Mouse (Mus musculus) adrenal gland, adult (tissue): ENCODE measurements around the gene Stra6.

ENCODE experiments used
- DNase-seq, 2 experiments: peaks; one replicate each; pipeline ENCODE4 v3.0.0; 2022 to 2023; ENCODE audit warnings: low spot score in 1 of 2; ENCODE audit not compliant: inconsistent age in 2 of 2

Gene Stra6

DNA sequence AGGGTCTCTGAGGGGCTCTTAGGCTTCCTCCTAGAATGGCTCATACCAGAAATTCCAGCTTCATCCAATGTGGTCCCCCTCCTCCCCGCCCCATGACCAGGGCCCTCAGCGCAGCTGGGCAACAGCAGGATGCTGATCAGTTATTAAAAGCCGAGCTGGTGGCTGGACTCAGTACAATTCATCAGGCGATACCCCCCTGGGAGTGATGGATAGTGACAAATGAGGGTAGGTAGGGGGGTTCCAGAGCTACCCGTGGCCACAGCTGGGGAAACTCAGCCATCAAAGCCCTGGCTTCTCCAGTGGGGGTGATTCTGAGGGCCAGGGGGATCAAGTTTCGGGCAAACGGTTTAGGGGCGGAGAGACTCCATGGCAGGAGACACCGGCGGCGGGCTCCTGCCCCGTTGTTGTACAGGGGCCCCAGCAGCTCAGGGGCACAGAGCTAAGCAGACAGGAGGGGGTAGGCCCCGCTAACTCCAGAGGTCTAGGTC lies 65.4 kb downstream of the Stra6 start:
- DNase-seq: no peak

DNA sequence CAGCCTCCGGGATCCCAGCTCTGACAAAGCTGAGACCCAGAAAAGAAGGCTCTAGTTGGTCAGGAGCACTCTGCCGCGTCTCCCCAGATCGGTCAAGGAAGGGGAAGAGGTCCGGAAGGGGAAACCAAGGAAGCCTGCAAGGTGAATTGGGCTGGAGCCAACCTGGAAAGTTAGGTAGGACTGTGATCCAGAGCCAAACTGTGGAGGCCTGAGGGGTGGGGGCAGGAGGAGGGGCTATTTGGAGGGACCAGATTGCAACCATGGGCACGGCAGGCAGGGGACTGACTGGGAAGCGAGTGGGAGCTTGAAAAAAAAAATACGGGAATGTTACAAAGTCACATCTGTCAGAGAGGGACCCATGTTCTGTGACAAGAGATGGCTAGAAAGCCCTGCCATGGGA lies 65.9 kb downstream of the Stra6 start:
- DNase-seq: no peak

DNA sequence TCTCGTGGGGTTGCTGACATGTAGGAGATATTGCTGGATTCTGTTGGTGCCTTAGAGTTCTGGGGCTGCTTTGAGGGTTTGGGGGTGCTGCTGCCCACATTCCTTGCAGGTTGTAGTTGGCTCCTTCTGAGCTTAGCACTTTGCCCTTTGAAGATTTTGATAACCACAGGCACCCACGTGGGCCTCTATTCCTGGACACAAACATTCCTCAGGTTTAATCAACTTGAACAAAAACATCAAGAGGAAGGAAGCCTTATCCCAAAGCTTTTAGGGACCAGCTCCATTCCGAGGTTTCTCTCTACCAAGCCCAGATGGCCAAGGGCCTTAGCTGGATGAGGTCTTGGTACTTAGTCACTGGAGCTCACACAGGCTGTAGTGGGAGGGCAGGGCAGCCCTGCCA lies 67.3 kb downstream of the Stra6 start:
- DNase-seq: no peak

DNA sequence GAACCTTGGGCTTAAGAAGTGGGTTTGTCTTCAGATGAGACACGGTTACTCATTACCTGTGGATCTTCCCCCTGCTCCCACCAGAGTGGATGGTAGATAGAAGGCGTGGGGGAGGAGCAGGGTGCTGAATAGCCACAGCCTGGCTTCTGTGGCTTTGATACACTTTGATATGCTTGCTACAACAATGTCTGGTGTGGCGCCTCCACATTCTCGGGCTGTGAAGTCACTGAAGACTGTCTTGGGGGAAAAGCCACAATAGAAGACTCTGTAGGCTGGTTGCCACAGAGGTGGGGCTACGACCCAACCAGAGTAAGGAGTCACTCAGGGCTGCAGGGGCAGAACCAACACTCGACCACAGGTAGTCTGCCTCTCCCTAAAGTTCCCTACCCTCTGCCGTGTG lies 68.1 kb downstream of the Stra6 start:
- DNase-seq: no peak

DNA sequence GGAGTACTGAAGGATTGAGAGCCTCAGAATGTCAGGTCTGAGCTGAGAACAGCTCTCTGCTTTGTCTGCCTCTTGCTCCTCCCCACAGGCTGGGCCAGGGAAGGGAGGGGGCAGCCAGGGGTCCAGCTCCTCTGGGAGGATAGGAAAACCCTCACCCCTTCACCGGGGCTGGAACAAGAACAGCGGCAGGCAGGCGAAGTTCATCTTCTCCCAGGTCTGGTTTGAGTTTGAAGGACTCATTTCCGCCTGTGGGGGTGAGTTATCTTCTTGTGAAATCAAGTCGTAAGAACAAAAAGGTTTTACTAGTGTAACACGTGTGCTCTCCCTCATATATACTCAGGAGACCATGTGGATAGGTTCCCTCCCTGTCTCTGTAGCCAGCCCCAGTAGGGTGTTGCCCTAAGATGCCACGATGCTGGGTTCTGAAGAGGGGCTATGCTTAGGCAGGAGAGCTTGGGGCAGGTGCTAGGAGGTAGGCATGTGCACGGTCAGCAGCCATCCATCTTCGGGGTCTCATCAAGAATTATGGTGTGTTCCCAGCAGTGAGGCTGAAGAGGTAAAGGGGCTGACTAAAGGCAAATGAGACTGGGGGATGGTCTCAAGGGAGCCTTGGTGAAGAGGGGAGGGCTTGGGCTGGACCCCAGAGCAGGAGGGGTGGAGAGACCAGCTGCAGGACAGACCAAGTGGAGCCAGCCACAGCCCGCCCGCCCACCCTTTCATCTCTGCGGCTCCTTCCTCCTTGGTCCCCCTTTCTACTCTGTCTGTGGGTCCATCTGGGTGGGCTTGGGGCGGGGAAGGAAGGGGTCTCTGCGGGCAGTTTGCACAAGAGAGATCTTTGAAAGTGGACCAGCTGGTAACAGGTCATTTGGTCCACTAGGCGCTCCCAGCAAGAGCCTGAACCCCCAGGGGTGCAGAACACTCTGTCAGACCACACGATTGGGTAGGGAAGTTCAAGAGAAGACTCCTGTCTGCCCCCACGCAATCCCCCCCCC lies 70.6 kb downstream of the Stra6 start:
- no peak for DNase-seq

DNA sequence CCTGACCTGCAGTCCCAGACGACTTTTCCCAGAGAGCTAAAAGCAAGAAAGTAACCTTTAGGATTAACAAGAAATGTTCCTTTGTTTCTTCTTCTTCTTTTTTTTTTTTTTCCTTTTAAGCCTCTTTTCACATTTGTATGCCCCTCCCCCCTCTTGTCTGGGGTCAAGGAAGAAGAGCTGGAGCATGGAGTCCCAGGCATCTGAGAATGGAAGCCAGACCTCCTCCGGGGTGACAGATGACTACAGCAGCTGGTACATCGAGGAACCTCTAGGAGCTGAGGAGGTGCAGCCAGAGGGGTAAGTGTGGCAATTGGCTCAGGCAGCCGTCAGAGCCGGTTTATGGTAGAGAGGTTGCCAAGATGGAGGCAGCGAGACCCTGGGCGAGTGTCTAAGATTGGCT lies 71.3 kb downstream of the Stra6 start:
- DNase-seq: no peak

DNA sequence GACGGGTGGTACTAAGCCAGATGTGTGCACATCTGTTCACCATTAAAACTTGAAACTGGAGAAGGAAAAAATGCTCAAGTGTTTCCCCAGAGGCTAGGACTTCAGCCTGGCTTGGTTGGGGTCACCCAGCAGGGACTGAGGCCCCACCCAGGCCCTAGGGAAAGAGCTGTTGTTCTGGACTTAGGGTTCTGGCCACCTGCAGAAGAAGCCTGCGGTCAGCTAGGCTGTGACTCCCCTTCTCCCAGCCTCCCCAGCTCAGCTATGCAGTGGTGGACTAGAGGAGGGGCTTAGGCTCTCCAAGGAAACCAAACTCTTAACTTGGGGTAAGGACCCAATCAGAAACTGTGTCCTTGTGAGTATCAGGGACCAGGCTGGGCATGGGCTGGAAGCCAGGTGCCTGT lies 72.3 kb downstream of the Stra6 start:
- no peak for DNase-seq

DNA sequence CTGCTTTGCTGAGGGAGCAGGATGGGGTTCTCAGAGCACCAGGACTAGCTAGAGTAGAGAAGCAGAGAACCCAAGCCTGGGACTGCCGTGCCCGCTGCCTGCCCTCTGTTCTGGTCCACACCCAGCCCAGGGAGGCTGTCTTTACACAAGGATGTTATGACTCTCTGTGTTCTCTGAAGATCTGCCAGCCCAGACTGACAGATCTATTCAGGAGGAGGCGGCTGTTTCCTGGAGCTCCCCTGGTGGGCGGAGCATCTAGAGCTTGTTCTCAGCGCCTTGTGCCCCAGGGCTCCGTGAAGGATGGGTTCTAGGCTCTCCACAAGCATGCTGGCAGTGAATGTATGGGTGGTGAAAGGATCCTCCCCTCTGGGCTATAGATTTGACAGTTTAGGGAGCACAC lies 76.4 kb downstream of the Stra6 start:
- DNase-seq: peak; percentile 46 to 66

DNA sequence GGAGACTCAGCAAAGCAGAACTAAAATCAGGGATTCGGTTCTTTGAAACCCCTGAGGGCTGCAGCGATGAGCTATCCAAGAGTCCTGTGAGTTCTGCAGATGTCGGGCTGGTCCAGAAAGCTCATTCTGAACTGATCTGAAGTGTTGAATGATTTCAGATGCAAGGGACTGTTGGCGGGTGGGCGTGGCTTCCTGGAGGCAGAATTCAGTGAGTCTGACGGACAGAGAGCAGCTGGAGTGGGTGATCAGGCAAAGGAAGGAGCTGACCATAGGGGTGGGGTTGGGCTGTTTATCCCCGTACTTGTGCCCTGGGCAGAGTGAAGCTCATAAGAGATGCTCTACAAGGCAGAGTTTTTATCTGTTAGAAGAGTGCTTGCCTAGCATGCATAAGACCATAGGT lies 79.8 kb downstream of the Stra6 start:
- DNase-seq: no peak

DNA sequence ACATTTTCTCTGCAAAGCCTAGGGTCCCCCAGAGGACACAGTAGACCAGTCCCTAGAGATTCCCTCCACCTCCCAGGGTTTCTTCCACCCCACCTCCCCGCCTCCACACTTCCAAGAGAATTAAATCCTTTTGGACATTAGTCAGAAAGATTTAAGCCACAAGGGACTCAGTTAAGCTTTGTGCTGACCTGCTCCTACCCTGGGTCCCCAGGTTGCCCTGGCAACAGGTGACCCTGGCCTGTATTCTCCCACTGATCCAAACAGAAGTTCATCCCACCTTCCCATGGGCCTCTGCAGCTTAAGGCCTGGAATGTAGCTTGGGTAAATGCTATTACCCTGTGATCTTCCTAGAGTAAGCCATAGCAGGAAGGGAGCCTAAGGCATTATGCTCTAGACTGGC lies 81.1 kb downstream of the Stra6 start:
- no peak for DNase-seq

DNA sequence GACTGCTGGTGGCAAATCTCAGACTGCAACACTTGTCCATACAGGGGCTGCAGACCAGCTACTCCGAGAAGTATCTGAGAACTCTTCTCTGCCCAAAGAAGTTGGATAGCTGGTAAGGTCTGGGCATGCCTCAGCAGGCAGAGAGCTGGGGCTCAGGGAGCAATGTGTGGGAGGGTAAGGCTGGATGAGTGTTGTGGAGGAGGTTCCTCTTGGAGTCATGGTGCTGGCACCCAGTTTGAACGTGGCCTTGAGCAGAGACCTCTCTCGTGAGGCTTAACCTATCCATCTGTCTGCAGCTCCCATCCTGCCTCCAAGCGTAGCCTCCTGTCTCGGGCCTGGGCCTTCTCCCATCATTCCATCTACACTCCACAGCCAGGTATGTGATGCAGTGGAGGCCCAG lies 81.8 kb downstream of the Stra6 start:
- peak in 1 of 2 experiments; percentile 46 for DNase-seq

DNA sequence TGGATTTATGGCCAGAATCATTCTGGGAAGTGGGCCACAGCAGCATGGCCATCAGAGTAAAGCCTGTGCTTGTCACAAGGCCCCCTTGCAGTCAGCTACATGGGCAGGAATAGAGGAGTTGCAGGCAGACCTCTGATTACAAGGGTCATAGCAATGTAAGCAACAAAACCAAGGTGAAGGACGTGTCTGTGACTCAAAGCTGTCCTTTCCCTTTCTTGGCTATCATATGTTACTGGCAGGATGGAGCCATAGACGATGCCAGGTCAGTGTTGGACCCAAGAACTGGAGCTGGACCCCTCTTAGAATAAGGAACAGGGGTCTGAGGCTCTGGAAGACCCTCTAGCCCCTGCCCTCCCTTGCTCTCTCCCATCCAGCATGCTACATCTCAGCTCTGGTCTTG lies 85.2 kb downstream of the Stra6 start:
- peak; percentile 44 to 82 for DNase-seq

DNA sequence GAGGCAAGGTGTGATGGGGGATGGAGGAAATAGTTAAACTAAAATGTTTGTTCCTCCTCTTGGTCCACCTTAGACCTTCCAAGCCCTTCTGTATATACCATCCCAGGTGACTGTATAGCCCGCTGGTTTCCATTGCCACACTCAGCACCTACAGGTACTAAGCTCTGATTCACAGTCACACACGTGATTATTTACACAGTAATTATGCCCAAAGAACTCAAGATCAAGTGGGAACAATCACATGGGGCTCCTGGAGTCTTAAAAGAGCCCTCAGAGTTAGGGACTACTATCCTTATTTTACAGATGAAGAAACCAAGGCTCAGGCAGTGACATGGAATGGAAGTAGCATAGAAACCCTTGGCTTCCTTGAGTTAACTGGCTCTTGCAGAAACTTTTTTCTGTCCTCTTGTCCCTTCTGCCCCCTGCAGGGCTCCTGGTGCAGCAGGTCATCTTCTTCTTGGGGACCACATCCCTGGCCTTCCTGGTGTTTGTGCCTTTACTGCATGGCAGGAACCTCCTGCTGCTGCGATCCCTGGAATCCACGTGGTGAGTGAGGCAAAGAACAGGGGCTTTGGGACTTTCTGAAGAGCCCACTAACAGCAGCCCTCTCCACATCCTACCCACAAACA lies 87.3 kb downstream of the Stra6 start:
- peak in 1 of 2 experiments; percentile 66 for DNase-seq

DNA sequence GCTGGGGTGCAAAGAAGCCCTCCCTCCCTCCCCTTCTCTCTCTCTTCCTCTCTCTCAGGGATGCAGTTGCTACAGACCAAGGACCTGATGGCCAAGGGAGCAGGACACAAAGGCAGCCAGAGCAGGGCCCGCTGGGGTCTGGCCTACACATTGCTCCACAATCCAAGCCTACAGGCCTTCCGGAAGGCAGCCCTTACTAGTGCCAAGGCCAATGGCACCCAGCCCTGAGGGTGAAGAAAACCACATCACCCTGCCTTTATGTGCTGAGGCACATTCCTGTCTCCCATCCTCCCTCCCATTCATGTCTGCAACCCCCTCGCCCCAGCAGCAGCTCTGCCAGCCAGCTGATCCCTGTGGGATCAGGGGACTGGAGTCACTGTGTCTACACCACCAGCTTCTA lies 89.5 kb downstream of the Stra6 start:
- no peak for DNase-seq

DNA sequence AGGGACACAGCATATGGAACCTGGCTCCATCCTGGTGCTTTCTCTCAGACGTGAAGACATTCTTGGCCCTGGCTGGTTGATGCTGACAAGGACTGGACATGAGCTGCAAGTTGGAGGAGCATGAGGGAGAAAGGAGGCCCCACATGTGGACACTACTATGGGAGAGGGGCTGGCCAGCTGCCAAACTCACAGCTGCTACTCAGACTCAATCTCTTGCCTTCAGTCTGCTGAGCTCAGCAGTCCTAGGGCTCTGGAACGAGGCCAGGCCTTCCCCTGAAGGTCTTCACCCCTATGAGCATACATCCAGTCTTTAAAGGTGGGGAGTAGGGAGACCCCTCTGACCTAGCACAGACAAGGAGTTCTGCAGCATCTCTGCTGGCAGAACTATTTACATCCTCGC lies 91.8 kb downstream of the Stra6 start:
- no peak for DNase-seq

DNA sequence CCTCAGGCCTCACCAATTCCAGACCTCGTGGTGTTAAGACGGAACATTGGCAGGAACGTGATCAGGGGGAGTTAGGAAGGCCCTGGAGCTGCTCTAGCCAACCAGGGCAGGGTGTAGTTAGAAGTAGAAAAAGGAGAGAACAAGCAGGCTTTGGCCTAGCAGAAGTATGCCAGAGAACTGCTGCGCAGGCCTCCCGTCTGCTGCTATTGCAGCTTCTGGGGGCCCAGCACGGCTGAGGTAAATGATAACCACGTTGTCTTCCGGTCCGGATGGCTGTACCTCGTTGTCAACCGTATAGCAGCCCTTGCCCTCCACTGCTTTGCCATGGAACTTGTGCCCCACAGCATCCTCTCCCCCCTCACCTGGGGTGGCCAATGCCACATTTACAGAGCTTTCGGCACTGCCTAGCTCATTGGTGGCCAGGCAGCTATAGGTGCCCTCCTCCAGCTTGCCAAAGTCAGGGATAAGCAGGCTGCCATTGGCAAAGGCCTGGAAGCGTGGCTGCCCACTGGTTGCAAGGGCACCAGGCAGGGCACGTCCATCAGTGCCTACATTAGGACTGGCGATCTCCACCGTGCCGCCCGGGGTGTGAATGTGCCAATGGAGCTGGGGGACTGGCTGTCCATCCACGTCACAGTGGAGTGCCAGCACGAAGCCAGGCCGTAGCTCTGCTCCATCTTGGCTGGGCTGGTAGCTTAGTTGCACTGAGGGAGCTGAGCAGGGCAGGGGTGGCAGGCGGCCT lies 93.4 kb downstream of the Stra6 start:
- DNase-seq: no peak

DNA sequence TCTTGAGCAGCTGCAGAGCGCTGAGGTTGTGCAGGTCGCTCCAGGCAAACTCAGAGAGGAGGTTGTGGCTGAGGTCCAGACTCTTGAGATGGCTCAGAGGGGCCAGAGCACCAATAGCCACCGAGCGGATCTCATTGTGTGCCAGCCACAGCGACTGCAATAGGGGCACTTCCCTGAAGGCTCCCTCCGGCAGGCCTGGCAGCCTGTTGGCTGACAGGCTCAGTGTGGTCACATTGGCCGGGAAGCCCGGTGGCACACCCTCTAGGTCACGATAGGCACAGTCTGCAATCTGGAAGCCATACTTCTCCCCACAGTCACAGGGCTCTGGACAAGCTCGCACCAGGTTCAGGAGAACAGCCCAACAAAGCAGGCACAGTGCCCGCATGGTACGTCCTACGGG lies 94.2 kb downstream of the Stra6 start:
- DNase-seq: no peak

DNA sequence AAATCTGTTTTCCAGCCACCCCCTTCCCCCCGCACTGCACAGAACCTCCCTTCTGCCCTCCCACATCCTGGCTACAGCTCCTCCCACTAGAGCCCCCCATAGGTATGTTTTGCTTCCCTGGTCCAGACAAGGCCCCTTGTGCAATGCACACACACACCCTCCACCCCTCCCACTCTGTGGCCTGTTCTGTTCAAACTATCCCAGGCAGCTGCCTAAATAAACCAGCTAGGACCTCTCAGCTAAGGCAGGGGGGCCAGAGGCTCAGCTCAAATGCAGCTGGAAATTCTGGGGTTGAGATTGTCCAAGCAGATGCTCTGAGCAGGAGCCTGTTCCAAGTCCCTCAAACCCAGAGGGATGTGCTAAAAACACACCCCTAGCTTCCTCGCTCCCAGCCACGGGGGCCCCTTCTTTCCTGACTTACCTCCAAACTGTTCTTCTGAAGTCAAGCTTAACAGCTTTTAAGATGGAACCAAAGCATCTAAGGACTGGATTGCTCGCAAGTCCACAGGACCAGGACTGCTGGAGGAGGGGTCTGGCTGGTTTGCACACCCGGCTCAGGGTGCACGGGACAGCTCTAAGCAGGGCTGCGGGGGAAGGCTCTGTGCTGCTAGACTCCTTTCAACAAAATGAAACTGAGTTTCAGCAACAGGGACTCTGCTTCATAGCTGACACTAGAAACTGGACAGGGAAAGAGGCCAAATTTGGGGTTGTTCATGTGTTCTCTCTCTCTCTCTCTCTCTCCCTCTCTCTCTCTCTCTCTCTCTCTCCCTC lies 95.1 kb downstream of the Stra6 start:
- DNase-seq: no peak

DNA sequence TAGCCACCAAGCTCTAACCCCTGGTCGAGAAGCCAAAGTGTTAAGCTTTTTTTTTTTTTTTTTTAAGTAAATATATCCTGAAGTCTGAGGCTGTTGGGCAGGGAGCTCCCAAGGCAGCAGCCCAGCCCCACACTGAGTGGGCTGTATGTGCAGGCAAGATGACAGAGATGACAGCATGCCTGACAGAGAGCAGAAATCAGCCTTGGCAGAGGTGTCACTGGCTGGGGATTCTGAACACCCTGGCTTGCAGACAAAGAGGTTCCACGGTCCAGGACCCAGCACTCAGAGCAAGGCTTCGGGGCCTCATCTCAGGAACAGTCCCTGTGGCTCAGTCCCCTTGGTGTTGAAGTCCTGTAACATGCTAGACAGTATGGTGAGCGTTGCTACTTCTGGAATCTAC lies 96.3 kb downstream of the Stra6 start:
- DNase-seq: no peak

DNA sequence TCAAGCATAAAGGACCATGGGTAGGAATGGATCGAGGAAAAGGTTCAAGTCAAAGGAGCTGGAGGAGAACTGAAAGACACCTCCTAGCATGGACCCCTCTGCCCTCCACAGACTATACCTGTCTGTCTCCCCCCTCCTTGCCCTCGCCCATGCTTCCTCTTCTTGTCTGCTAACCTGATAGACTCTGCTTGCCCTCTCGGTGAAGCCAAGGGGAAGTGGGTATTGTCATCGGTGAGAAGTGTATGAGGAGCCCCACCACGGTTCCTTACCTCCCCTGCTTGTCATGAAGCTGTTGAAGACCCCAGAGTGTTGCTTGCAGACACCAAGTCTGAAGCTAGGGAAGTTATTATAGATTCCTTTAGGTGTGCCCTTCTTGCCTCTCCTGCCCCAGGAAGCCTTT lies 96.7 kb downstream of the Stra6 start:
- no peak for DNase-seq

DNA sequence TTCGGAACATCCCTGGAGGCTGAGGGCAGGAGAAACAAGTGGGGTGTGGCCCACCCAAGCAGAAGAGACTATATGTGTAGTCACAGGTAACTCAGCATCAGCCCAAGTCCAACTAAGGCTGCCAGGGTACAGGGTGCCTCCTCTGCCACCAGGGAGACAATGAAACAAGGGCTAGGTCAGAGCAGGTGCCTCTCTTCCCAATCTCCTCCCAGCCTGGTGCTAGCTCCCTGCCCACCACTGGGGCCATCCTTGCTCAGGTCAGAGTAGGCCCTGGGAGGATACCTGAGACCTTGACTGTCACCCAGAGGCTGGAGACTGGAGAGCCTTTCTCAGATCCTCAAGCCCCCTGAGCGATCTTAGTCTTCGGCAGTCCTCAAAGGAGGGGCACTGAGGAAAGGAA lies 98.6 kb downstream of the Stra6 start:
- no peak for DNase-seq
